Mouse (Mus musculus): ENCODE data around the gene Nif3l1. TPM values are rescaled to one million over a fixed set of nuclear protein-coding genes. Genes with fewer than 3 reads are reported as not detected.

Nif3l1 gene
- polyA plus RNA-seq, 1 experiment from 2014 or later, result 56.9 TPM

DNA sequence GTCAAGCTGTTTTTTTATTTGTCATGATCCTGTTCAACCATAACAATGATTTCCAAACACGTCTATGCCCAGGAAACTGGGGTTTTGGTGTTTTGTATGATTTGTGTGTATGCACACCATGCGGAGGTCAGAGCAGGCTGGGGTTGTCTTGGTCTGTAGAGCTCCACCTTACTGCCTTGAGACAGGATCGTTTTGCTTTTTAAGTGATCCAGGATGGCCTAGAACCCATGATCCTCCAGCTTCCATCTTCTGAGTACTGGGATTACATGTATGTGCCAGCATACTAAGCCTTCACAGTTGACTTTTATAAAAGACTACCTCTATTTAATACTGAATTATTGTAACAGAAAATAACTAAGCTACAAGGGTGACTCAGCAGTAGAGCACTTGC is 34.8 kb upstream of the Nif3l1 start:
- Histone ChIP-seq H3K4me2 (ENCODE audit: low read length) (no peak overlapping the region), H3K36me3 (ENCODE audit: control insufficient read depth, insufficient read depth, low read length) (peaks cover 41% of the 10 kb centered on the region), H3K27ac (ENCODE audit: low read length) (no peak overlapping the region), H3K4me1 (ENCODE audit: control insufficient read depth, insufficient read depth, low read length) (no peaks in the 10 kb centered on the region), H3K27me3 (ENCODE audit: control insufficient read depth, insufficient read depth, low read depth, low read length) (no peaks in the 10 kb centered on the region), H3K9ac (ENCODE audit: low read depth, low read length) (no peak overlapping the region), H3K4me3 (ENCODE audit: low read depth, low read length) (no peak overlapping the region), H3K9me3 (replicated peaks; ENCODE audit: control insufficient read depth, low read length, poor library complexity, severe bottlenecking) (no peaks in the 10 kb centered on the region)
- ATAC-seq, result no peak
- WGBS, result 81% methylated on average over 3 of the region's 3 CpGs

DNA sequence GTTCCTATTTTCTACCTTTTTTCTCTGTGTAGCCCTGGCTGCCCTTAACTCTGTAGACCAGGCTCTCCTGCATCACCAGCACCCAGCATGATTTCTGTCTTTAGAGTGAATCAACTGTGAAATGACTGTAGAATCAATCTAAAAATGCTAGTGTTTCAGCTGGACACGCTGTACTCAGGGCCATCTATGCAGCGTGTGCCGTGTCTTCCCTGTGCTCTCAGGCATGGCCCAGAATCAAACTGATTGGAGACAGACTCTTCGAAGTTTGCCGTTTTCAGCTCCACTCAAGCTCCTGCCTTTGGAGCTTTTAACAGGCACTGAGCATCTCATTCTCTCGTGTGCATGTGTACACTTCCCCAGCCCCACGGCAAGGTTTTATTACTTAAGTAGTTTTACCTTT is 34.2 kb upstream of the Nif3l1 start:
- no peak overlapping the region for H3K4me2 ChIP-seq (ENCODE audit: low read length)
- H3K27me3 ChIP-seq (ENCODE audit: control insufficient read depth, insufficient read depth, low read depth, low read length), result no peaks in the 10 kb centered on the region
- no peak overlapping the region for H3K4me3 ChIP-seq (ENCODE audit: low read depth, low read length)
- H3K36me3 ChIP-seq (ENCODE audit: control insufficient read depth, insufficient read depth, low read length), result peaks cover 45% of the 10 kb centered on the region
- no peaks in the 10 kb centered on the region for H3K4me1 ChIP-seq (ENCODE audit: control insufficient read depth, insufficient read depth, low read length)
- 94% methylated on average over 7 of the region's 7 CpGs for WGBS
- no peaks in the 10 kb centered on the region for H3K9me3 ChIP-seq (replicated peaks; ENCODE audit: control insufficient read depth, low read length, poor library complexity, severe bottlenecking)
- no peak overlapping the region for H3K9ac ChIP-seq (ENCODE audit: low read depth, low read length)
- no peak for ATAC-seq
- H3K27ac ChIP-seq (ENCODE audit: low read length), result no peak overlapping the region

DNA sequence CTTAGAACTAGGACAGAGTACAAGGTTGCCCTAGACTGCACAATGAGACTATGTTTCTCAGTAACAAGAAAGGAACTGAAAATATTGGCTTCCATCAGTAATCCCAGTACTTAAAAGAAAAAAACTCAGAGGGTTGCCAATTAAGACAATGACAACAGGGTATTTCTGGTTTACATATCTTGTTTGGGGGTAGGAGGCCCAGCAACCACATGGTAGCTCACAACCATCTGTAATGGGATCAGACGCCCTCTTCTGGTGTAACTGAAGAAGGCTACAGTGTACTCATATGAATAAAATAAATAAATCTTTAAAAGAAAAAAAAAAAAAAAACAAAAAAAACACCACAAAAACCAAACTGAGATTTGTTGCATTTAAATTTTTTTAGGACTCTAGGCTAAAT is 29.5 kb upstream of the Nif3l1 start:
- no peak for ATAC-seq
- no peak overlapping the region for H3K4me3 ChIP-seq (ENCODE audit: low read depth, low read length)

GRCm38 (mm10) chr1:58416048-58416447 is 28.9 kb upstream of the Nif3l1 start:
- Histone ChIP-seq H3K9ac (ENCODE audit: low read depth, low read length) (no peak overlapping the region), H3K4me2 (ENCODE audit: low read length) (no peak overlapping the region), H3K36me3 (ENCODE audit: control insufficient read depth, insufficient read depth, low read length) (peaks cover 62% of the 10 kb centered on the region), H3K4me3 (ENCODE audit: low read depth, low read length) (no peak overlapping the region), H3K27ac (ENCODE audit: low read length) (no peak overlapping the region), H3K27me3 (ENCODE audit: control insufficient read depth, insufficient read depth, low read depth, low read length) (no peaks in the 10 kb centered on the region), H3K9me3 (replicated peaks; ENCODE audit: control insufficient read depth, low read length, poor library complexity, severe bottlenecking) (no peaks in the 10 kb centered on the region), H3K4me1 (ENCODE audit: control insufficient read depth, insufficient read depth, low read length) (peaks cover 5% of the 10 kb centered on the region)
- WGBS, result 97% methylated on average over 2 of the region's 2 CpGs
- no peak for ATAC-seq

More for the DNA sequence above, 29.5 kb upstream of the Nif3l1 start:
- 0 out of 2 replicates have a peak, but pooled peaks cover 3% of the 10 kb centered on the region for H3K4me1 ChIP-seq (ENCODE audit: control insufficient read depth, insufficient read depth, low read length)
- WGBS, result 22% methylated on average over 1 of the region's 1 CpGs
- no peak overlapping the region for H3K27ac ChIP-seq (ENCODE audit: low read length)
- H3K9me3 ChIP-seq (replicated peaks; ENCODE audit: control insufficient read depth, low read length, poor library complexity, severe bottlenecking), result no peaks in the 10 kb centered on the region
- H3K27me3 ChIP-seq (ENCODE audit: control insufficient read depth, insufficient read depth, low read depth, low read length), result no peaks in the 10 kb centered on the region
- no peak overlapping the region for H3K4me2 ChIP-seq (ENCODE audit: low read length)
- peaks cover 66% of the 10 kb centered on the region for H3K36me3 ChIP-seq (ENCODE audit: control insufficient read depth, insufficient read depth, low read length)
- H3K9ac ChIP-seq (ENCODE audit: low read depth, low read length), result no peak overlapping the region

- no peaks in the 10 kb centered on the region for H3K9me3 ChIP-seq (replicated peaks; ENCODE audit: control insufficient read depth, low read length, poor library complexity, severe bottlenecking)
- peaks cover 20% of the 10 kb centered on the region for H3K4me1 ChIP-seq (ENCODE audit: control insufficient read depth, insufficient read depth, low read length)
- ATAC-seq, result no peak
- H3K27me3 ChIP-seq (ENCODE audit: control insufficient read depth, insufficient read depth, low read depth, low read length), result no peaks in the 10 kb centered on the region
- 88% methylated on average over 10 of the region's 10 CpGs for WGBS
- no peak overlapping the region for H3K27ac ChIP-seq (ENCODE audit: low read length)
- H3K4me2 ChIP-seq (ENCODE audit: low read length), result no peak overlapping the region
- H3K4me3 ChIP-seq (ENCODE audit: low read depth, low read length), result no peak overlapping the region
- H3K9ac ChIP-seq (ENCODE audit: low read depth, low read length), result no peak overlapping the region
- peaks cover 42% of the 10 kb centered on the region for H3K36me3 ChIP-seq (ENCODE audit: control insufficient read depth, insufficient read depth, low read length)
Observed at GRCm38 (mm10) chr1:58420032-58420431, 24.9 kb upstream of the Nif3l1 start.

- Histone ChIP-seq H3K9me3 (replicated peaks; ENCODE audit: control insufficient read depth, low read length, poor library complexity, severe bottlenecking) (no peaks in the 10 kb centered on the region), H3K4me3 (ENCODE audit: low read depth, low read length) (no peak overlapping the region)
- no peak for ATAC-seq
Observed at GRCm38 (mm10) chr1:58420961-58421360, 24.0 kb upstream of the Nif3l1 start.

GRCm38 (mm10) chr1:58422879-58423278 is 22.1 kb upstream of the Nif3l1 start:
- peaks cover 20% of the 10 kb centered on the region for H3K4me1 ChIP-seq (ENCODE audit: control insufficient read depth, insufficient read depth, low read length)
- H3K27me3 ChIP-seq (ENCODE audit: control insufficient read depth, insufficient read depth, low read depth, low read length), result no peaks in the 10 kb centered on the region
- H3K9ac ChIP-seq (ENCODE audit: low read depth, low read length), result peak overlapping the region; percentile 100
- H3K36me3 ChIP-seq (ENCODE audit: control insufficient read depth, insufficient read depth, low read length), result peaks cover 26% of the 10 kb centered on the region
- WGBS, result 8% methylated on average over 13 of the region's 13 CpGs
- peak overlapping the region; percentile 97 for H3K4me3 ChIP-seq (ENCODE audit: low read depth, low read length)
- ATAC-seq, result peak; percentile 56
- H3K27ac ChIP-seq (ENCODE audit: low read length), result peak overlapping the region; percentile 99; the same call in 1 of the 2 replicates
- peak overlapping the region; percentile 77 for H3K4me2 ChIP-seq (ENCODE audit: low read length)
- no peaks in the 10 kb centered on the region for H3K9me3 ChIP-seq (replicated peaks; ENCODE audit: control insufficient read depth, low read length, poor library complexity, severe bottlenecking)

More at GRCm38 (mm10) chr1:58420961-58421360, 24.0 kb upstream of the Nif3l1 start:
- Histone ChIP-seq H3K27ac (ENCODE audit: low read length) (no peak overlapping the region), H3K36me3 (ENCODE audit: control insufficient read depth, insufficient read depth, low read length) (peaks cover 34% of the 10 kb centered on the region), H3K4me1 (ENCODE audit: control insufficient read depth, insufficient read depth, low read length) (peaks cover 20% of the 10 kb centered on the region), H3K27me3 (ENCODE audit: control insufficient read depth, insufficient read depth, low read depth, low read length) (no peaks in the 10 kb centered on the region), H3K4me2 (ENCODE audit: low read length) (peak overlapping the region; percentile 17; the same call in 1 of the 2 replicates), H3K9ac (ENCODE audit: low read depth, low read length) (no peak overlapping the region)
- WGBS, result 71% methylated on average over 7 of the region's 7 CpGs

GRCm38 (mm10) chr1:58423371-58424248 is 21.3 kb upstream of the Nif3l1 start, which contains the start of gene Clk1:
Gene Clk1, minus strand, starts transcription at chr1:58424066.
- peak within 1 kb of the TSS; percentile 99 for H3K27ac ChIP-seq (ENCODE audit: low read length)
- no peaks in the 10 kb centered on the region for H3K9me3 ChIP-seq (replicated peaks; ENCODE audit: control insufficient read depth, low read length, poor library complexity, severe bottlenecking)
- peak within 1 kb of the TSS; percentile 97 for H3K4me3 ChIP-seq (ENCODE audit: low read depth, low read length)
- peaks cover 20% of the 10 kb centered on the region for H3K4me1 ChIP-seq (ENCODE audit: control insufficient read depth, insufficient read depth, low read length)
- WGBS, result under 1% methylated on average over 72 of the region's 79 CpGs
- H3K27me3 ChIP-seq (ENCODE audit: control insufficient read depth, insufficient read depth, low read depth, low read length), result no peaks in the 10 kb centered on the region
- peak within 1 kb of the TSS; percentile 100 for H3K9ac ChIP-seq (ENCODE audit: low read depth, low read length)
- peak; percentile 93 for ATAC-seq
- H3K4me2 ChIP-seq (ENCODE audit: low read length), result peak within 1 kb of the TSS; percentile 77
- H3K36me3 ChIP-seq (ENCODE audit: control insufficient read depth, insufficient read depth, low read length), result peaks cover 22% of the 10 kb centered on the region

- WGBS, result 82% methylated on average over 3 of the region's 3 CpGs
- H3K27me3 ChIP-seq (ENCODE audit: control insufficient read depth, insufficient read depth, low read depth, low read length), result no peaks in the 10 kb centered on the region
Observed at GRCm38 (mm10) chr1:58424551-58424950, 20.4 kb upstream of the Nif3l1 start.

More at GRCm38 (mm10) chr1:58424551-58424950, 20.4 kb upstream of the Nif3l1 start:
- Histone ChIP-seq H3K9me3 (replicated peaks; ENCODE audit: control insufficient read depth, low read length, poor library complexity, severe bottlenecking) (no peaks in the 10 kb centered on the region), H3K27ac (ENCODE audit: low read length) (no peak overlapping the region), H3K9ac (ENCODE audit: low read depth, low read length) (no peak overlapping the region), H3K36me3 (ENCODE audit: control insufficient read depth, insufficient read depth, low read length) (peaks cover 14% of the 10 kb centered on the region), H3K4me3 (ENCODE audit: low read depth, low read length) (no peak overlapping the region), H3K4me1 (ENCODE audit: control insufficient read depth, insufficient read depth, low read length) (peaks cover 20% of the 10 kb centered on the region), H3K4me2 (ENCODE audit: low read length) (no peak overlapping the region)
- ATAC-seq, result 0 out of 2 replicates have a peak, but pooled peaks have one; percentile 1
